Mouse (Mus musculus): Measurements from ENCODE around the gene Rad51ap1.
A peak's percentile ranks its signal among the peaks of the same experiment; 100 is the strongest.

Rad51ap1 gene

DNA sequence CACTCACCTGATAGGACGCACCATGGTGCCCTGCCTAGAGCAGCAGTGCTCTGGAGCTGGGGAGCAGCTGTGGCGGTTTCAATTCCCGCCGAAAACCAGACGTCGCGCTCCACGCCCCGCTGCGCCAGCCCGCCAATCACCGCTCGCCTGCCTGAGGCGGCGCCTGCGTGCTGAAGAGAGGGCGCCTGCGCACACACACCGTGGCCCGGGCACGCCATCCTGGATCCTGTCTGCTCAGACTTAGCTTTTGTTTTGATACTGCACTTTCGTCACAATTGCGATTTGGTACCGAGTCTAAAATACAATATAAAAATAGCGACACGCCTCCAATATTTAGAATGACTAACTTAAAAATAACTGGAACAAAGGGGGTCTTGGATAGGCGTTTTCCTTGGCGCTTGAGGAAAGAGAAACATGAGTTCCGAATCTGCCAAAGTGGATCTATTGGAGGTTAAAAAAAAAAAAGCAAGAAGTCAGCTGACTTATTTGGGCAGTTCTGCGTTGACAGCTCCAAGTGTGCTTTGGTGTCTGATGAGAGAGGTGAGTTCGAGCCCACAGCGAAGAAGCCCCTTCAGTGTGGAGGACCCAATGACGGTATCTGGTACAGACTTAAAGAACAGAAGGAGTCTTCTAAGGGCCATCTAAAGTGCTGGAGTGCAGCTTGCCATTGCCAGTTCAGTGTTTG lies at the start of gene Rad51ap1, which contains the start of gene D6Wsu163e:
TSS of gene Rad51ap1 (minus strand) at position 101 of the 685 bp plus-strand sequence.
TSS of gene D6Wsu163e (plus strand) at position 476 of the 685 bp plus-strand sequence.
- DNase-seq (ENCODE audit: inconsistent ontology term) = peak; percentile 96

DNA sequence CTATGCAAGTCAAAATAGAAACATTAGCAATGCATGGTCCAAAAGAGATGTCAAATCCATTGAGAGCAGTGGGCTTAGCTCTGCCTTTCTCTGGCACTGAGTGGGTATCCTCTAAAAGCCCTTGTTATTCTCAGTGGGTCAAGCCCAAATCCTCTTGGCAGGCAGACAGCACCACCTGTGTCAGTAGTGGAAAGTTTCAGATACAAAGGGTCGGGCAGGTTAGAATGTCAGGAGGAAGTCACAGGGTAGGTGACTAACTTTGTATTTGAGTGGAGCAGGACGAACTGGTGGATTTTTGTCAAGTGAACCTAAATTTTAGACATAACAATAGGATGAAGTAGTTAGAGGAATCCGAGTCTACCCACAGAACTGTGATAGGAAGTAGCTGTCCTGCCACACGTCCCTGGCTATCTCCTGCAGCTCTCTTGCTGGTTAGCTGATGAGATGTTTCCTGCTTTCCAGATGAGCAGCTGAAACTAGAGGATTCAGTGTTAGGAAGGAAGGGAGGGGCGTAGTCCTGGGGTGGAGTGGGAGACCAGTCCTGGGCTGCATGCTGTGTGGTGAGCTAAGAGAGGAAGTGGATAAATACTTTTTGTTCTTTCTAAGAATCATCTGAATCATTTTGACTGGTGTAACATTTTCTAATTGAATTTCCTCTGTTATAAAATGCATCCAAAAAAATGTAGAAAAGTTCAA lies 42.3 kb upstream of the Rad51ap1 start:
- peak; percentile 88 for DNase-seq (ENCODE audit: inconsistent ontology term)

DNA sequence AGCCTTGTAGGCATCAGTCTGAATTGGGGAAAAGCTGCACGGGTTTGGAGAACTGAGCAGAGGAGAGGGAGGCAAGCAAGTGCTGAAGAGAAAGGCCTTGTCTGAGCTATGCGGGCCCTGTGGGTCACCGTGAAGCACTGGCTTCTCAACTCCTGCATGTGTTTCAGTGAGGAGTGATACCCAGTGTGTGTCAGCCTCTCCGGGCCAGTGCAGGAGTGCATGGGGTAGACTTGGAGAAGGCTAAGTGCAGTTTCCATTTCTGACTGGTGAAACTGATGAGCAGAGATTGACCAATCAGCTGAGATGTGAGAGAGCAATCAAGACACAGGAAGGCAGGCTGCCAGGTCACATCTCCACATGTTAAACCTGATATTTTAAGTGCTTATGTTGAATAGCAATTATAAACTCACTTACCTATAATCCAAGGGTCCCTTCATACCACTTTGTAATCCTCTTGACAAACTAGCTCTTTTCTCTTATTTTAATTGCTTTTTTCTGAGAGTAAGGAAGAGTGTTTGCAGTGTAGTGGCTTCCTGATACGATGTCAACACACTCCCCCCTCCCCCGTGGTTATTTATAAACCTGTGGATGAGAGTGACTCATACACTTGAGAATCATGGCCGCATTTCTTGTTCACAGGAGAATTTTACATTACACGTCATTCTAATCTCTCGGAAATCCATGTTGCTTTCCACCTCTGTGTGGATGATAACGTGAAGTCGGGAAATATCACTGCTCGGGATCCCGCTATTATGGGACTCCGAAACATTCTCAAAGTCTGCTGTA lies 27.0 kb upstream of the Rad51ap1 start:
- no peak for DNase-seq (ENCODE audit: inconsistent ontology term)

DNA sequence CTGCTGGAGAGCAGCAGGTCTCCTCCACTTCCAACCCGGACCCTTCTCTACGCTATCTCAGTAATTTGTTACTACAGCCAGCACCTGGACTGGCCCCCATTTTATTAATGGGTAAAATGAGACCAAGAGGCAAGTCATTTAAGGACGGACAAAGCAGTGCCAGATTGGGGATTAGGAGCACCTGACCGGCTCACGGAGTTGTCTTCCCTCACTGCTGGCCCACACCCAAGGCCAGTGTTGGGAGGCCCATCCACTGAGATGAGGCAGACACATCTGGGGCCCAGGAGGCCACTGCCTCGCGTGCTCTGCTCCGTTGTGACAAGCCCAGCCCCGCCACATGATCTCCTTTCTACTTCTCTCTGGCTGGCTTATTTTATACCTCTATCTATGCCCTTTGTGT lies 24.0 kb upstream of the Rad51ap1 start:
- no peak for DNase-seq (ENCODE audit: inconsistent ontology term)

DNA sequence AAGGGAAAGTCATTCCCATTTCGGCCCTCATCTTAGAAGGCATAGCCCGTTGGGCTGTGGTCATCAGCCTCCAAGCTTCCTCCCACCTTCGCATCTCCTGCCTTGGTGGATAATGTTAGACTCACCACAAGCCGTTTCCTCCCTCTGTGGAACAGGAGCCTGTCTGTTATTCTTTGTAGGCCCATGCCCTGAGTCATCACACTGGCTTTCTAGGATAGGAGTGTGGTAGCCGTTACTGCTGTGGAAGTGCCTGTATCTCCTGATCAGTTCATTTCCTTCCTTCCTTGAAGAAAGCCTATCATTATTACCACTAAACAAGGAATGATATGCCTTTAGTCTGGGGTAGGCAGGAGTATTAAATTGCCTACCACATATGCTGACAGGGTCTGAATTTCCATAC lies 23.3 kb upstream of the Rad51ap1 start:
- DNase-seq (ENCODE audit: inconsistent ontology term) = no peak

DNA sequence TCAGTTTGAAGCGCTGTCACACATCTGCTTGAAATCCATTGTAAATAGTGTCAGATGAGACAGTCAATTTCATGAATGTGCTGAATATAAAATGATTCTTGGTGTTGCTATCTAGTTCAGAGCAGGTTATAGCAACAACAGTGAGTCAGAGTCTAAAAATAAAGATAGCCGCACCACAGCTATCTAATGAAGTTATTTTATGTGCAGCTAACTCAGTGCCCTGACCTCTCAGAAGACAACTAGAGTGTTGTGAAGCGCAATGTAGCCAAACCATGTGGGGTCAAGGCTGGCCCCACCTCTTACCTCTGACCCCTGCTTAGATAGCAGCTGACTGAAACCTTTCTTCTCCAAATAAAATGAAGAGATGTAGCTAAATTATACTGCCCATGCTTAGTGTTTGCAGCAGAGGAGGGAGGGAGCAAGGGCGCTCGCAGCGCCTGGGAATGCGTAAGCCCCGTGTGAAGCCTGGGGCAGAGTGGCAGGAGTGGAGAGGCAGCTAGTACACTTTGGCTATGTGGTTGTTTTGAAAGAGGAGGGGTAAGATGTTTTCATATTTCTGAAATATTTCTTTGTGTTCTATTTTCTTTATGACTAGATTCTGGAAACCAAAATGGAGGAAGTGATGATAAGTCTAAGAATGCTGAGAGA lies 22.1 kb upstream of the Rad51ap1 start:
- no peak for DNase-seq (ENCODE audit: inconsistent ontology term)

DNA sequence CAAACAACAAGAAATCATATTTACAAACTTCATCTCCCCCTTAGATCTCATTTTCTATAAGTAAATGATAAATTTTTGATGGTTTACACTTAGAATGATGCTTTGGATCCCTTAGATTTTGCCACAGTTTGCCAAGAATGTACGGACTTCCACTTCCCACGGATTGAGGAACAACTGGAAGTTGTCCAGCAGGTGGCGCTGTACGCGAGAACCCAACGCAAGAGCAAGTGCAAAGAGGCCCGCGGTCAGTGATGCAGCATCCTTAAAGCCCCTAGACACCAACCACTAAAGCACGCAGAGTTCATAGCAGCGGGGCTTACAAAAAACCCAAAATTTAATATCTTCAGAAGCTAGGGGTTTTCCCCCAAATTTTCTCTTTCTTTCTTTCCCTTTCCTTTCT lies 16.3 kb upstream of the Rad51ap1 start:
- peak; percentile 34 for DNase-seq (ENCODE audit: inconsistent ontology term)

DNA sequence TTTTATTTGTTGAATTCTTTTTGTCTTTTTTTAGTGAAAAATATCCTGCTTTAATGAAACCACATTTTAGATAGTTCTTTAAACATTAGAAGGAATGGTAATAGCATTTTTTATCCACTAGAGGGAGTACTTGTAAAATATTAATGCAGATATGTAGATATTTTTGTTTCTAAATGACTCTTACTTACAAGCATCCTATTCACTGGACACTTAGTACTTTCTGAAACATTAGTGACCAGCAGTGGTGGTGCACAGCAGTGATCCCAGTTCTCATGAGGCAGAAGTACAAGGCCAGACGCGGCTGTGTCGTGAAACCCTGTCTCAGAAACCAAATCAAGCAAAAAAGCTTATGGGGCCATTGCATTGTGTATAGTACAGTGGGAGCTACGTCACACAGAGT lies 8.9 kb upstream of the Rad51ap1 start:
- peak; percentile 22 for DNase-seq (ENCODE audit: inconsistent ontology term)

DNA sequence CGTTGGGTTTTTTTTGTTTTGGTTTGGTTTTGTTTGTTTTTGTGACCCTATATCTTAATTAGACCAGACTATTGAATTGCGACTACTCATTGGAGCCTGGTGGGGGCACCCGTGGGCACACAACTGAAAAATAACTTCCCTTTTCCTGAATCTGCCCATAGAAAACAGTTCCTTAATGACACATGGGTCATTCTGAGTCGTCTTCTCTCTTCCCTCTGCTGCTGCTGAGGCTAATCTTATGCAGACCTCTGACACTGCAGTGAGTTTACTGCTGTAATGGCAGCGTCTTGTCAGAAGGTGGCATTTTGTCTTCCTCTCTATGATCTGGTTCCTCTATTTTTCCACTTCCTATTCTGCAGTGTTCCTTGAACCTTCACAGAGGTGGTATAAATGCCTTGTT lies 1.1 kb upstream of the Rad51ap1 start:
- DNase-seq (ENCODE audit: inconsistent ontology term) = peak; percentile 48

DNA sequence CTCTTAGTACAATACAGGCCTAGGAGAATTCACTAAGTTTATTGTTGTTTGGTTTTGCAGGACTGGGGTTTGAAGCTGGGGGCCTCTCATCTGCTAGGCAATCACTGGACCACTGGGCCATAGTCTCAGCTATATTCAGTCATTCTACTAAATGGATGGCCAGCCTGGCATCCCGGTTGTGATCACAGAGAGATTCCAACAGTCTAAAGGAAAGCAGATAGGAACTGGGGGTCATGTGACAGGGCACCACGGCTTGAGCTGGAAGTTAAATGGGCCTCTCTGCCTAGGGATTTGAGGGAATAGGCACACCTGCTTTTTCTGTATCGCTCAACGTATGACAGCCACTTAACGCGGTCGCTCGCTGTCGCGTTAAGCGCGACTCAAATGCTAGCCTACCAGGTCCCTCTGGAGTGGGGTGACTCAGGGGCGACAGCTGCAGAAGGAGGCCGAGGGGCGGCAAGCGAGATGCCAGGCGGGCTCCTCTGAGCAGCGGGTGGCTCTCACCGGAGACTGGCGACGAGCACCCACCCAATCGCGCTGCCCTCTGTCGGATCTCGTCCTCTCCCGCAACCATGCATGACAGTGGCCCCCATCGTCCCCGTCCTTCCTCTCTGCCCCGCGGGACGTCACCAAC lies 417 bp downstream of the Rad51ap1 start:
- DNase-seq (ENCODE audit: inconsistent ontology term) = no peak

DNA sequence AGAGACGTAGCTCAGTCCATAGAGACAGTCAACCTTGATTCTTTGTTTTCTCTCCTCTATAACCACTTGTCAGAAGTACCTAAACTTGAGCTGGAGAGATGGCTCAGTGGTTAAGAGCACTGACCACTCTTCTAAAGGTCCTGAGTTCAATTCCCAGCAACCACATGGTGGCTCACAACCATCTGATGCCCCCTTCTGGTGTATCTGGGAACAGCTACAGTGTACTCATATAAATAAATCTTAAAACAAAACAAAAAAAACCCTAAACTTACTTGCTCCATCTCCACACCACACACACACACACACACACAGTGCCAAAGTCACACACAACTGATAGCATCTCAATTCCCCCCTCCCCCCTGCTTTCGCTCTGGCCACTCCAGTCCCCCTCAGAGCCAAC lies 1.3 kb downstream of the Rad51ap1 start:
- DNase-seq (ENCODE audit: inconsistent ontology term) = no peak

DNA sequence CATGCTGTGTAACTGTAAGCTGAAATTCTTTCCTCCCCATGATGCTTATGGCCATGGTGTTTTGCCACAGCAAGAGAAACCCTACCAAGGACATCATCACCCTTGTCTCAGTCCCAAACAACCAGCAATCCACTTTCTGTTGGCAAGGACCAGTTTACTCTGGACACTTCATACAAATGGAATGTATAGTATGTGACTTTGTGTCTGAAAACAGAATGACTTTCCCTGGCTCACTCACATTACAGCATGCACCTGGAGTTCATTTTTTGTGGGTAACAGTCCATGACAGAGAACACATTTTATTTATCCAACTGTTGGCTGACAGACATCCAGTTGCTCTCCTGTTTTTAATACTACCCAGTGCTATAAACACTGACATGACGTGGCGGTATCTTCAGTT lies 6.5 kb downstream of the Rad51ap1 start:
- peak; percentile 40 for DNase-seq (ENCODE audit: inconsistent ontology term)

DNA sequence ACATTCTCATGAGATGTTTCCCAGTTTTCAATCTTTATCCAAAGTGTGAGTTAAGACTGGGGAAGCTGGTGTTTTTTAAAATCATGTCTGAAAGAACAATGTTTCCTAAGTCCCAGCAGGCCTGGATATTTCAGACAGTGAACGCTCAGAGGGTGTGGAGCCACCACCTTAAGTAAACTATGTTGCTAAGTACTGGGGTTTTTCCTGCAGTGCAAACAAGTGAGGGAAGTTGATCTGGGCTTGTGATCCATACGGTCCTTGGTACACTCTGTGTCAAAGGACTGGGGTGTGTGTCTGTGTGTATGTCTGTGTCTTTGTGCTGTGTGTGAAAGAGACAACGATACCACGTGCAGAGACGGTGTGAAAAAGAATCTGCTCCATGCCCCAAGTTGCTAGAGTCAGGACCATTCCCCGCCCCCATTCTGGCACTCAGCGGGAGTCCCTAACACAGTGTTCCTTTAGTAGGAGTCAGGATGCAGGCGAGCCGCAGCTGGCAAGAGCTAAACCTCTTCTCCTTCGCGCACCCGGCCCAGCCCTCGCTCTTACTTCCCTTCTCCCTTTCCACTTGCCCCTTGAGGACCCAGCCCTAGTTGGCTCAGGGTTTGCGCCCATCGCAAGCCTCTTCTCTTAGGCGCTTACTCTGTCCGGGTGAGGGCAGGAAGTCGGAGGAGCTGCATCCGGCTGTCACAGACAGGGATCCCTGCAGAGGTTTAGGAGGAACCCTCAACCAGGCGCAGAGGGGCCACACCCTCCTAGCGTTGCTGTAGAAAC lies 18.1 kb downstream of the Rad51ap1 start, which contains the start of gene Dyrk4:
TSS of gene Dyrk4 (minus strand) at position 729 of the 771 bp plus-strand sequence.
- DNase-seq (ENCODE audit: inconsistent ontology term) = no peak

DNA sequence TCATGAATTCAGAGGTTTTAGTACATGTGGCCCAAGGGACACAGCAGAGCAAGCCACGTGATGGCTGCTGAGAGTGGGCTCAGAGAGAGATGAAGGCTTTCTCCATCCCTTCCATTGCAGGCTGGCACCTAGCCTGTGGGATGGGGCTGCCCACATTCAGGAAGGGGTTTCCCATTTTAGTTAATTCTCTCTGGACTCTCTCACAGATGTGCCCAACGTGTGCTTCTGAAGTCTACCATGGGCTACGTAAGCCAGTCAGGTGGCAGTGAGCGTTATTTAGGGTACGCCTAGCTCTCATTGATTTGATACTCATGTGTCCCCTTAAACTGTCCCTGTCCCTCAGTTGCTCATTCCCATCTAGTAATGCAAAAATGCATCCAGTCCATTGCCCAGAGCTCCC lies 24.5 kb downstream of the Rad51ap1 start:
- DNase-seq (ENCODE audit: inconsistent ontology term) = no peak

DNA sequence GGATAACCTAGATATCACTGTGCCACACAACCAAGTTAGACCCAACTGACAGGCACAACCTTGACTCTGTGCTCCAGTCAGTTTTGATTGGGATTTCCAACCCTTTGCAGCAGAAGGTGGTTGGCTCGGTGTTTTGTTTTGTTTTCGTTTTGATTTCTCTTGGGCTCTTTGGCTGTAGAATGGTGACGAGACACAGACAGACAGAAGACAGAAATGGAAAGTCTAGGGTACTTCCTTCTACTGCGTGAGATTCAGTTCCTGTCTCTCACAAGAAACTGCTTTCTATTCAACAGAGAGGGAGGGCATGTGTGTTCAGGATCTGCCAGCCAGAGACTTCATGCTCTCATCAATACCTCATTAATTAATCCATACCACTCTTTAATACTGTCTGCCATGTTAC lies 28.7 kb downstream of the Rad51ap1 start:
- no peak for DNase-seq (ENCODE audit: inconsistent ontology term)

DNA sequence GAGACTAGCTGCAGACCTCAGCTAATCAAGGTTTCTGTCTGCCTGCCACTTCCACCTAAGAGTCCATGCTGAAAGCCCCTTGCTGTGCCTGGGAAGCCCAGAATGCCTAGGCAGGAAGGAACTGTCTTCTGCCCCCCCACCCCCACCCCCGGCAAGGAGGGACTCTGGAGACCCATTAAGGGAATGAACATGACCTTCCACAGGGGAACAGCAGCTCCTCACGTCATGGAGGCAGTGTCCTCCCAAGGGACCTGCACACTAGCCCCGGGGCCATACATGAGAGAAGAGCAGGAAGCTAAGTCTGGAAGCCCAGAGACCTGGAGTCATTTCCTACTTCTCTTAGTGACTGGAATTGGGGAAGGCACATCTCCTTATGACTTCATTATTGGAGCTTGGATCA lies 31.5 kb downstream of the Rad51ap1 start:
- DNase-seq (ENCODE audit: inconsistent ontology term) = no peak

DNA sequence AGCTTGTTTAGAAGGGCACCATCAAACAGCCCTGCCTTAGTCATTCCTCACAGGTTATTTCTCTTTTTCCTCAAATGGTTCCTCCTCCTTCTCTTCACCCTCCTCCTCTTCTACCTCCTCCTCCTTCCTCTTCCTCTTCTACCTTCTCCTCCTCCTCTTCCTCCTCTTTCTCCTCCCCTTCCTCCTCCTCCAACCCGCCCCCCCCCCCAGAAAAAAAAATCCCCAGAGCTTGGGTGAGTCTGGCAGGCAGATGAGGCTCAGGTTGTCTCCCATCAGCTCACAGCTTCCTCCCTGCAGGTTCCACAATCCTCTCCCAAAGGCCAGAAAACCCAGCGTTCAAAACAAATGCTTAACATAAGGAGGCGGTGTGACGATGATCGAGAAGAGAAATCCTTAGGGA lies 32.0 kb downstream of the Rad51ap1 start:
- DNase-seq (ENCODE audit: inconsistent ontology term) = no peak

DNA sequence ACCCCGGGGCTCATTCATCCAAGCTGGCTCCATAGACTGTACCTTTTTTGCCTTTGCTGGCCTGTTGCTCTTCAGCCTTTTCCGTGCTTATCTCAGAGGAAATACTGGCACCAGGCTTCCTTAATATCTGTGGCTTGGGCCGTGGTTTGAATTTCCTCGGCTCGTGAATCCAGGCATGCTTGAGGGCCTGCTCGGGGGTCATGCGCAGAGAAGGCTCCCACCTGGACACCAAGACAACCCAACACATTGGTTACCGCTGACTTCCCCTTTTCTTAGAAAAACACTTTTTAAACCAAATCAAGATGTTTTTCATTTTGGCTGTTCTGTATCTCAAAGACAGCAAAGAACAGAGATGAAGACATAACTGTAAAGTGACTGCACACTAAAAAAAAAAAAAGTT lies 62.3 kb downstream of the Rad51ap1 start:
- DNase-seq (ENCODE audit: inconsistent ontology term) = no peak

Data from Muller cell, postnatal 12 days (primary cell).